Mouse (Mus musculus) embryonic facial prominence, embryonic 11.5 days (tissue): ENCODE measurements around the gene S100a8. TPM values are rescaled to one million over a fixed set of nuclear protein-coding genes. Genes with fewer than 3 reads are reported as not detected.

Experiments used
- ATAC-seq: fragments of 200-750 bp; cut with Nextera tagmentation; replicated peaks from 2 replicates; pipeline ENCODE4 v1.8.0; 2017; ENCODE audit warnings: low read depth; ENCODE audit not compliant: insufficient number of reproducible peaks, low FRiP score, low TSS enrichment
- DNase-seq: peaks from one replicate; pipeline ENCODE4 v3.0.0-alpha.2; 2015; ENCODE audit warnings: low spot score
- H3K27ac ChIP-seq: fragments of 300-500 bp; sonication (generic); replicated peaks from 2 replicates; pipeline ENCODE4 v1.5.1; 2014; ENCODE audit warnings: mild to moderate bottlenecking, low read depth, low read length, control low read depth
- H3K27me3 ChIP-seq: fragments of 300-500 bp; sonication (generic); 2 replicates; pipeline ENCODE4 v1.6.1; 2014; ENCODE audit warnings: mild to moderate bottlenecking, low read length, moderate library complexity, mixed read lengths; ENCODE audit not compliant: control insufficient read depth, insufficient read depth
- H3K36me3 ChIP-seq: fragments of 300-500 bp; sonication (generic); replicated peaks from 2 replicates; pipeline ENCODE4 v1.6.1; 2014; ENCODE audit warnings: low read depth, mild to moderate bottlenecking, low read length, moderate library complexity, mixed read lengths; ENCODE audit not compliant: control insufficient read depth, insufficient read depth
- H3K4me1 ChIP-seq: fragments of 300-500 bp; sonication (generic); 2 replicates; pipeline ENCODE4 v1.6.1; 2014; ENCODE audit warnings: low read length, mixed read lengths; ENCODE audit not compliant: control insufficient read depth, insufficient read depth
- H3K4me2 ChIP-seq: fragments of 300-500 bp; sonication (generic); 2 replicates; pipeline ENCODE4 v1.6.1; 2014; ENCODE audit warnings: low read depth, mild to moderate bottlenecking, control low read depth, low read length, moderate library complexity
- H3K4me3 ChIP-seq: fragments of 300-500 bp; sonication (generic); 2 replicates; pipeline ENCODE4 v1.5.1; 2014; ENCODE audit warnings: low read depth, low read length, control low read depth
- H3K9ac ChIP-seq: fragments of 300-500 bp; sonication (generic); replicated peaks from 2 replicates; pipeline ENCODE4 v1.6.1; 2014; ENCODE audit warnings: mild to moderate bottlenecking, control low read depth, low read length
- H3K9me3 ChIP-seq: fragments of 300-500 bp; sonication (generic); replicated peaks from 2 replicates; pipeline ENCODE4 v1.6.1; 2016; ENCODE audit warnings: mild to moderate bottlenecking, low read length, inconsistent platforms, mixed read lengths; ENCODE audit not compliant: control insufficient read depth
- WGBS: fragments of 180-500 bp; shearing (Covaris S2); extraction: QIAGEN DNeasy Blood & Tissue Kit; methylation state at CpG from one replicate; pipeline ENCODE4 v1.1.7; 2014; 5-methylcytosine and 5-hydroxymethylcytosine counted together
- polyA plus RNA-seq: library from polyadenylated mRNA; unstranded; fragments of >200 nt; fragmentation: Nextera tagmentation; extraction: Ambion mirVana; gene quantifications from 2 replicates; pipeline ENCODE4 v1.2.1, GENCODE M21; 2014

The S100a8 gene
- polyA plus RNA-seq, 1 experiment from 2014 or later, result 10.5 TPM

- 86% methylated on average over 2 of the region's 2 CpGs for WGBS
- ATAC-seq, result no peak
- Histone ChIP-seq H3K27me3 (no peaks in the 10 kb centered on the region), H3K27ac (no peak overlapping the region), H3K4me2 (no peak overlapping the region), H3K36me3 (no peaks in the 10 kb centered on the region), H3K9ac (no peak overlapping the region), H3K4me3 (no peak overlapping the region), H3K4me1 (no peaks in the 10 kb centered on the region), H3K9me3 (no peaks in the 10 kb centered on the region)
- DNase-seq, result no peak
These were observed 36.8 kb upstream of the S100a8 start for GRCm38 (mm10) chr3:90631984-90632383.

- Histone ChIP-seq H3K9ac (no peak overlapping the region), H3K4me1 (no peaks in the 10 kb centered on the region), H3K9me3 (no peaks in the 10 kb centered on the region), H3K4me3 (no peak overlapping the region), H3K27ac (no peak overlapping the region), H3K27me3 (no peaks in the 10 kb centered on the region), H3K4me2 (no peak overlapping the region), H3K36me3 (no peaks in the 10 kb centered on the region)
- ATAC-seq (no peak), DNase-seq (no peak)
- 60% methylated on average over 1 of the region's 1 CpGs for WGBS
These were observed 30.1 kb upstream of the S100a8 start for GRCm38 (mm10) chr3:90638511-90639275.

- Histone ChIP-seq H3K9ac (no peak overlapping the region), H3K4me1 (no peaks in the 10 kb centered on the region), H3K9me3 (no peaks in the 10 kb centered on the region), H3K27ac (no peak overlapping the region), H3K4me3 (no peak overlapping the region), H3K36me3 (no peaks in the 10 kb centered on the region), H3K4me2 (no peak overlapping the region), H3K27me3 (no peaks in the 10 kb centered on the region)
- DNase-seq (peak; percentile 55), ATAC-seq (no peak)
- WGBS, result 56% methylated on average over 7 of the region's 7 CpGs
These were observed 29.1 kb upstream of the S100a8 start for GRCm38 (mm10) chr3:90639511-90640154.

GRCm38 (mm10) chr3:90640981-90641380 is 27.8 kb upstream of the S100a8 start:
- no peak overlapping the region for H3K4me3 ChIP-seq
- no peaks in the 10 kb centered on the region for H3K9me3 ChIP-seq
- no peaks in the 10 kb centered on the region for H3K4me1 ChIP-seq
- no peak overlapping the region for H3K27ac ChIP-seq
- ATAC-seq, result no peak
- no peaks in the 10 kb centered on the region for H3K36me3 ChIP-seq
- H3K9ac ChIP-seq, result no peak overlapping the region
- no peaks in the 10 kb centered on the region for H3K27me3 ChIP-seq
- WGBS, result 87% methylated on average over 7 of the region's 7 CpGs
- no peak for DNase-seq
- no peak overlapping the region for H3K4me2 ChIP-seq

GRCm38 (mm10) chr3:90644220-90644619 is 24.6 kb upstream of the S100a8 start:
- DNase-seq (peak; percentile 32), ATAC-seq (no peak)
- no peak overlapping the region for H3K4me3 ChIP-seq
- 53% methylated on average over 3 of the region's 3 CpGs for WGBS
- no peak overlapping the region for H3K4me2 ChIP-seq
- no peaks in the 10 kb centered on the region for H3K4me1 ChIP-seq
- H3K9me3 ChIP-seq, result no peaks in the 10 kb centered on the region
- no peaks in the 10 kb centered on the region for H3K27me3 ChIP-seq
- no peaks in the 10 kb centered on the region for H3K36me3 ChIP-seq
- H3K9ac ChIP-seq, result no peak overlapping the region
- H3K27ac ChIP-seq, result no peak overlapping the region

- H3K4me1 ChIP-seq, result no peaks in the 10 kb centered on the region
- no peaks in the 10 kb centered on the region for H3K9me3 ChIP-seq
- no peak overlapping the region for H3K27ac ChIP-seq
- WGBS, result 85% methylated on average over 1 of the region's 1 CpGs
- DNase-seq, result no peak
- no peak overlapping the region for H3K9ac ChIP-seq
- no peak overlapping the region for H3K4me3 ChIP-seq
- no peaks in the 10 kb centered on the region for H3K27me3 ChIP-seq
- no peak overlapping the region for H3K4me2 ChIP-seq
- no peak for ATAC-seq
- H3K36me3 ChIP-seq, result no peaks in the 10 kb centered on the region
These were observed 21.5 kb upstream of the S100a8 start for GRCm38 (mm10) chr3:90647291-90647690.

GRCm38 (mm10) chr3:90648981-90649380 is 19.8 kb upstream of the S100a8 start:
- no peak for DNase-seq
- Histone ChIP-seq H3K4me1 (no peaks in the 10 kb centered on the region), H3K9ac (no peak overlapping the region), H3K9me3 (no peaks in the 10 kb centered on the region), H3K27me3 (no peaks in the 10 kb centered on the region), H3K4me3 (no peak overlapping the region), H3K36me3 (no peaks in the 10 kb centered on the region), H3K27ac (no peak overlapping the region), H3K4me2 (no peak overlapping the region)
- ATAC-seq, result no peak

GRCm38 (mm10) chr3:90649832-90650231 is 18.9 kb upstream of the S100a8 start:
- WGBS, result 92% methylated on average over 2 of the region's 2 CpGs
- no peak for DNase-seq
- no peak overlapping the region for H3K4me3 ChIP-seq

More at GRCm38 (mm10) chr3:90649832-90650231, 18.9 kb upstream of the S100a8 start:
- H3K9ac ChIP-seq, result no peak overlapping the region
- H3K9me3 ChIP-seq, result no peaks in the 10 kb centered on the region
- no peak overlapping the region for H3K27ac ChIP-seq
- H3K36me3 ChIP-seq, result no peaks in the 10 kb centered on the region
- ATAC-seq, result no peak
- no peaks in the 10 kb centered on the region for H3K27me3 ChIP-seq
- no peaks in the 10 kb centered on the region for H3K4me1 ChIP-seq
- H3K4me2 ChIP-seq, result no peak overlapping the region
